ENCODE assay signal across 8 mouse cellular contexts in genomic region chr11:98941826-98942550, GRCm38 (mm10). TPM values are rescaled to one million over a fixed set of nuclear protein-coding genes. Genes with fewer than 3 reads are reported as not detected.
DNase-seq lines count a peak whose midpoint lies in the region; ATAC-seq and TF ChIP-seq lines count a peak whose summit lies in the region.

No protein-coding gene starts in this region.

- H3ac ChIP-seq in C2C12 (ENCODE audit: control insufficient read depth, insufficient read length, low read depth), result peak overlapping the region; percentile 72

- H3K4me3 ChIP-seq in C2C12 (ENCODE audit: insufficient read depth, poor library complexity, severe bottlenecking), result peak overlapping the region; percentile 32
- H3K4me3 ChIP-seq in heart, adult 2 months, result peak overlapping the region; percentile 54
- H3K4me3 ChIP-seq in neural tube, embryonic 11.5 days (ENCODE audit: low read depth, low read length), result peak overlapping the region; percentile 25

- H3K36me3 ChIP-seq in C2C12 (ENCODE audit: control insufficient read depth, insufficient read depth), result no peaks in the 10 kb centered on the region
- no peaks in the 10 kb centered on the region for H3K36me3 ChIP-seq in heart, adult 2 months (ENCODE audit: control insufficient read depth, insufficient read depth, low read length)
- no peaks in the 10 kb centered on the region for H3K36me3 ChIP-seq in neural tube, embryonic 11.5 days (ENCODE audit: control insufficient read depth, insufficient read depth, low read length)

- H3K9me3 ChIP-seq in neural tube, embryonic 11.5 days (ENCODE audit: control insufficient read depth, low read length), result no peaks in the 10 kb centered on the region

- TF ChIP-seq CTCF in C2C12 (IDR thresholded peaks at IDR 0.05; ENCODE audit: control insufficient read depth, insufficient read depth, insufficient read length), result no peak
- TF ChIP-seq CTCF in heart, adult 2 months (IDR thresholded peaks at IDR 0.05), result no peak

- peak; percentile 64 for TF ChIP-seq POLR2A in heart, adult 2 months (IDR thresholded peaks at IDR 0.05; ENCODE audit: insufficient read depth, low read depth, low read length)

- intact Hi-C loops in heart, adult 2 months (cut with DNase I), result no loop called here

- WGBS in heart, adult 2 months, result 3% methylated on average over 15 of the region's 15 CpGs
- 6% methylated on average over 13 of the region's 15 CpGs for WGBS in neural tube, embryonic 11.5 days

- H3K79me3 ChIP-seq in C2C12 (ENCODE audit: low read depth), result peaks cover 75% of the 10 kb centered on the region

- peak; percentile 56 for ATAC-seq in neural tube, embryonic 11.5 days (ENCODE audit: insufficient read depth, low FRiP score, low TSS enrichment)

- H3K9ac ChIP-seq in heart, adult 2 months (ENCODE audit: low read depth, low read length), result peak overlapping the region; percentile 66
- peak overlapping the region; percentile 15 for H3K9ac ChIP-seq in neural tube, embryonic 11.5 days (ENCODE audit: low read length)

- peak; percentile 92 for DNase-seq in MN1 (ENCODE audit: low spot score)
- peak; percentile 89 for DNase-seq in embryo, embryonic 9.5 days (ENCODE audit: extremely low spot score)
- peak; percentile 87 to 92 for DNase-seq in heart, adult 2 months
- DNase-seq in kidney, adult 18-20 months, result peak; percentile 85
- peak; percentile 89 to 94 for DNase-seq in lung, adult 18-20 months
- DNase-seq in neural tube, embryonic 11.5 days (ENCODE audit: low spot score), result peak; percentile 83
- DNase-seq in thymus, postnatal 14 days, result peak; percentile 92

- H3K4me1 ChIP-seq in heart, adult 2 months (ENCODE audit: control insufficient read depth, insufficient read depth, low read length), result peaks cover 46% of the 10 kb centered on the region
- peaks cover 61% of the 10 kb centered on the region for H3K4me1 ChIP-seq in neural tube, embryonic 11.5 days (ENCODE audit: control insufficient read depth, insufficient read depth, low read length)

- H3K4me2 ChIP-seq in neural tube, embryonic 11.5 days (ENCODE audit: low read depth), result peak overlapping the region; percentile 71

- H3K27me3 ChIP-seq in C2C12 (ENCODE audit: control insufficient read depth, insufficient read depth, insufficient read length), result no peaks in the 10 kb centered on the region
- no peaks in the 10 kb centered on the region for H3K27me3 ChIP-seq in heart, adult 2 months (ENCODE audit: control insufficient read depth, insufficient read depth, low read length)
- no peaks in the 10 kb centered on the region for H3K27me3 ChIP-seq in neural tube, embryonic 11.5 days (ENCODE audit: control insufficient read depth, insufficient read depth, low read length)

- peaks cover 93% of the 10 kb centered on the region for H3K79me2 ChIP-seq in C2C12 (ENCODE audit: control insufficient read depth, insufficient read depth)
- peaks cover 2% of the 10 kb centered on the region; the same call in 1 of the 2 replicates for H3K79me2 ChIP-seq in heart, adult 2 months (replicated peaks; ENCODE audit: control insufficient read depth, insufficient read depth, low read length)

- H3K27ac ChIP-seq in heart, adult 2 months, result peak overlapping the region; percentile 98
- H3K27ac ChIP-seq in neural tube, embryonic 11.5 days (ENCODE audit: low read depth, low read length), result peak overlapping the region; percentile 72

- TF ChIP-seq EP300 in heart, adult 2 months (IDR thresholded peaks at IDR 0.05; ENCODE audit: insufficient read depth, low read depth, low read length), result peak; percentile 78

TF ChIP-seq in C2C12, 6 proteins besides CTCF, POLR2A, EP300 and RAD21:
- TF ChIP-seq MYOD1 (IDR thresholded peaks at IDR 0.05; ENCODE audit: control insufficient read depth, insufficient read length, low read depth) (no peak), MAX (IDR thresholded peaks at IDR 0.05) (peak; percentile 58), USF1 (IDR thresholded peaks at IDR 0.05; ENCODE audit: low read depth) (peak; percentile 99)

RNA-seq across cellular contexts. Expression of gene Rara, which starts 14.4 kb away (rescaled TPM):
- 31.9 TPM for polyA plus RNA-seq in C2C12 (2012; fragmentation: generic; extraction: Trizol)
- total RNA-seq in heart, adult 2 months (2021), result 10 to 100 TPM; 10.1 to 12.8 TPM
- polyA plus RNA-seq in heart, adult 2 months (2012; rRNA removed), result 7.1 and 10.9 TPM in 2 replicates
- 73.2 and 75.1 TPM in 2 replicates for polyA plus RNA-seq in neural tube, embryonic 11.5 days (2014; fragmentation: Nextera tagmentation; extraction: Ambion mirVana)

RNA-seq across cellular contexts. Expression of gene Cdc6, which starts 34.4 kb away (rescaled TPM):
- 24.1 TPM for polyA plus RNA-seq in C2C12 (2012; fragmentation: generic; extraction: Trizol)
- under 1 TPM; 0.13 to 0.32 TPM for total RNA-seq in heart, adult 2 months (2021)
- polyA plus RNA-seq in heart, adult 2 months (2012; rRNA removed), result 0.14 and 0.26 TPM in 2 replicates
- 41.6 and 44.4 TPM in 2 replicates for polyA plus RNA-seq in neural tube, embryonic 11.5 days (2014; fragmentation: Nextera tagmentation; extraction: Ambion mirVana)

RNA-seq across cellular contexts. Expression of gene Gjd3, which starts 40.8 kb away (rescaled TPM):
- not detected for polyA plus RNA-seq in C2C12 (2012; fragmentation: generic; extraction: Trizol)
- under 1 TPM; 0.27 to 0.31 TPM for total RNA-seq in heart, adult 2 months (2021)
- polyA plus RNA-seq in heart, adult 2 months (2012; rRNA removed), result 0.94 and 1.6 TPM in 2 replicates
- polyA plus RNA-seq in neural tube, embryonic 11.5 days (2014; fragmentation: Nextera tagmentation; extraction: Ambion mirVana), result 0.57 TPM in 1 of 2 replicates, not detected in the other

Comparison
In these comparisons a context has a peak if more than half of its experiments do, and no peak if none do; other contexts are left out.
1. Peak in every context shown above with its lines: DNase-seq, ATAC-seq, H3K4me3 ChIP-seq and H3K27ac ChIP-seq.
2. RNA of gene Cdc6, which starts 34.4 kb away (polyA plus RNA-seq): 41.6 to 44.4 TPM in neural tube, embryonic 11.5 days and 24.1 TPM in C2C12 (single experiment); 0.14 to 0.26 TPM in heart, adult 2 months; every median in the first group is over 10 times any median in the second.